Mouse (Mus musculus) heart, postnatal 0 days (tissue): ENCODE measurements around the gene Fkbp14.

Experiments
- CTCF ChIP-seq: IDR thresholded peaks from 2 replicates; pipeline ENCODE4 v1.5.1; 2016; ENCODE audit warnings: antibody characterized with exemption, control low read depth, low read depth
- EP300 ChIP-seq: IDR thresholded peaks from 2 replicates; pipeline ENCODE4 v1.6.1; 2016; ENCODE audit warnings: antibody characterized with exemption, low read depth

- TF ChIP-seq EP300 (no peak), CTCF (no peak)
These were observed 9.4 kb downstream of the Fkbp14 start for GRCm38 (mm10) chr6:54587683-54588082.
